Mouse (Mus musculus) retina, adult 2 months (tissue): ENCODE results near the gene Gprasp1.
"Not testable (repeated sequence)": the region's sequence is repeated elsewhere in the genome, so short reads cannot be mapped to it uniquely, and the experiment has no call there.

Source experiments
- DNase-seq: peaks from one replicate; pipeline ENCODE4 v3.0.0-alpha.2; 2012; ENCODE audit warnings: low read depth, low spot score

Gene Gprasp1

DNA sequence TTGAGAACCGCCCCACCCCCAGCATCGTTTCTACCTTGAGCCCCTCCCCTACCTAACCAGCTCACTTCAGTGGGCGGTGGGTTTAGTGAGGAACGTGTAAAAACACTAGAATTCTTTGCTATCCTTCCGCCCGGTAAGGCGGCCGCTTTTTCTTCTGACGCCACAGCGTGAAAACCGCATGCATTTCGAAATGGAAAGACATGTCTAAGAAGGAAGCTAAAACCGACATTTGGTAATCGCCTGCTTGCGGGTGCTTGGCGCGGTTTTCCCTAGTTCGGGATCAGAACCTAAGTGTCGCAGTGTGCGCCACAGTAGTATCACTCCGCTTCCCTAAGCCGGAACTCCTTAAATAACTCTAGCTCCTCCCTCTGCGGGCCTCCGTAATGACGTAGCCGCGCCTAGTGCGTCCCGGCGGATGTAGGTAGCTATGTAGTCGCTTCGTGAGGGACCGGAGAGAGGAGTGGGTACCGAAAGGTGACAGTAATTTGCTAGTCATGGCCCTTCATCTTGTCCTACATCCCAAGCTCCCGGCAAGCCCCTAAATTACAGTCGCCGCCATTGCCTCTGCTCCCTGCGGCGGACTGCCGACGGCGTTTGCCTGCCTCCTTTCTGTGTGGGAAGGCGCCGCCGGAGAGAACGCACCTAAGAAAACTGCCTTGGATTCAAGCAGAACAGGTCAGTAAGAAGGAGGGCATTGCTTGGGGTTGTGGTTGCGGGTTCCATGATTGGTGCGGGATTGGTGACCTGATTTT, at the start of gene Gprasp1, which contains the start of gene Armcx5:
TSS of gene Gprasp1 (plus strand) at position 430 of the 752 bp plus-strand sequence.
TSS of gene Armcx5 (plus strand) at position 430 of the 752 bp plus-strand sequence.
- DNase-seq: peak; percentile 73

- DNase-seq: no peak
Observed at GRCm38 (mm10) chrX:135693633-135694032, 48.9 kb upstream of the Gprasp1 start, which contains the start of gene Tcp11x2. Tcp11x2 (minus strand) TSS chrX:135693790.

DNA sequence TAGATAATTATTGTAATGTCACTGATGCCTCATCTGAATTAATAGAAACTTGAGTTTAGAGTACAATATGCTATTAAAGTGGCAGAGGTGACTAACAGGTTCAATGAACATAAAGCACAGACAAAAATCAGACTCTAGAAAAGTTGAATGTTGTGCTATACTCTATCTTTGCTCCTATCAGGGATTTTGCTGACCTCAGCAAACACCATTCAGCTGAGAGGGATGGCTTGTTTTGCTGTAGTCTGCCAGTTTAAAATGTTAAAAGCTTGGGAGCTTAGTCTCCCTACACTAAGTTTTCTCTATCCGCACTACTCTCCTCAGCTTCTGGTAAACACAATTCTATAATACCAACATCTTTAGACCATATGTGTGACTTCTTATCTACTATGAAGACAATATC, 39.4 kb upstream of the Gprasp1 start:
- no peak for DNase-seq

- DNase-seq: no peak
Observed at GRCm38 (mm10) chrX:135704349-135704748, 38.2 kb upstream of the Gprasp1 start.

GRCm38 (mm10) chrX:135712845-135713244, 29.7 kb upstream of the Gprasp1 start:
- DNase-seq: no peak

- no peak for DNase-seq
Observed at GRCm38 (mm10) chrX:135725161-135725560, 17.4 kb upstream of the Gprasp1 start, which contains the start of gene Tmsb15a. Tmsb15a (minus strand) TSS chrX:135725261.

DNA sequence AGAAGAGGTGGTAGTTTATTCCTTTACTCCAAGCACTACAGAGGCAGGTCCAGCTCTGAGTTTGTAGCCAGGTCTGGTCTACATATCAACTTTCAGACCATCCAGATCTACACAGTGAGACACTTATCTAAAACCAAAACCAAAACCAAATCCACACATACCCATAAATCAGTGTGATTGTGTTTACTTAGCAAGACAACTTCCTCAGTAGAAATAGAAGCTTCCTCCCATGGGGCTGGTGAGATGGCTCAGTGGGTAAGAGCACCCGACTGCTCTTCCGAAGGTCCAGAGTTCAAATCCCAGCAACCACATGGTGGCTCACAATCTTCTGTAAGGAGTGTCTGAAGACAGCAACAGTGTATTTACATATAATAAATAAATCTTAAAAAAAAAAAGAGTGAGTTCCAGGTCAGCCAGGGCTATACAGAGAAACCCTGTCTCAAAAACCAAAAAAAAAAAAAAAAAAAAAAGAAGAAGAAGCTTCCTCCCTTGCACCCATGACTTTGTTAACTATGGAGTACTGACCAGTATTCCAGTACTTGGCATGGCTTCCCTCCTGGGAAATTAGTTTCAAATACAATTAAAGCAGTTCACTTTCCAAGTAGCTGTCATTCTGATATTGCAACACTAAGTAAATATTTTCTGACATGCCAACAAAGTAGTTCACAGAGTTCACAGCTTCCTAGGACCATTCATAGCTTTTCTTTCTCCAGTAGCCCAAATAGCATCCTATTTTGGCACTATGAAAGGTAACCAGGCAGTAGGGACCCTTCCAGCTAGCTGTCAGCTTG, 3.6 kb upstream of the Gprasp1 start:
- no peak for DNase-seq

DNA sequence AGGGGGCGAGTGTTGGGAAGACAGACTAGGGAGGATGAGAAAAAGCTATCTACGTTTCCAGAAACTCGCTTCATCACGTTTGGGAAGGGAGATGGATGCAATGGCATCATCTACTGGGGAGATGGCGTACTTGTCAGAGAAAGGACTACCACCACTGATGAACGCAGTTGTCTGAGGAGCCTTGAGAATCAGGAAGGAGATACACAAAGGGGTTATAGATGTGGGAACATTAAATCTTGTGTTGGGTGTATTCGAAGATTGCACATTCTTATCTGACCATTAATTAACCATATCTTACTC, 473 bp downstream of the Gprasp1 start:
- DNase-seq: no peak

GRCm38 (mm10) chrX:135745376-135745775, 2.8 kb downstream of the Gprasp1 start:
- not testable (repeated sequence) for DNase-seq

DNA sequence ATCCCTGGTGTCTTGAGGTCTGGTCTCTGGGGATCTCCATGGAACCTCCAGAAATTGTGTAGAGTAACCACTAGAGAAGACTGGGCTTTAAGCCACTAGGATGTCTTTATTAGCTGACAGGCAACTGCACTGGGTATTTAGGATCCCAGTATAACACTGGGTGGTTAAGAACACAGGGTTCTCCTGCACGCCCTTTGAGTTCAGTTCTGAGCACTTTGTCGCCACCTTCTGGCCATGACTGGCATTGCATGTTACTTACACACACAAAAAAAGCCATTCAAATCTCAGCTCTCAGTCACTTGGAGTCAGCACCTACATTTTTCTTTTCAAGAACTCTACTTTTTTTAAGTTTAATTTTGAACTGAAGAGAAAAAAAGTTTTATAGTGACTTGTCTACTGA, 10.3 kb downstream of the Gprasp1 start:
- peak; percentile 22 for DNase-seq

- no peak for DNase-seq
Observed at GRCm38 (mm10) chrX:135761707-135762106, 19.2 kb downstream of the Gprasp1 start.

DNA sequence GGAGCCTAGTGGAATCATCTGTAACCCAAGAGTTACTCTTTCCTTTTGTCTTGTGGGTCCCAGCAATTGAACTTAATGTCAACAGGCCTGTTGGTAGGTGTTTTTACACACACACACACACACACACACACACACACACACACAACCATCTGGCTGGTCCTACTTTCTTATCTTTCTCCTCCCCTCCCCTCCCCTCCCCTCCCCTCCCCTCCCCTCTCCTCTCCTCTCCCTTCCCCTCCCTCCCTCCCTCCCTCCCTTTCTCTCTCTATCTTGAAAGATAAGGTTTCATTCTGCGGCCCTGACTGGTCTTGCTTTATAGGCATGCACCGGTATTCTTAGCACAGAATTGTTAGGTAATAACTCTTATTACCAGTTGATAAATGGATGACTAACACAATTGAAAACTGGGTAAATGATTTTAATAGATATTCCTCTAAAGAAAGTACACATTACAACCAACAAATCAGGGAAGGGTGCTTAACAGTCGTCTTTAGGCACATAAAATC, 25.6 kb downstream of the Gprasp1 start:
- DNase-seq: no peak

DNA sequence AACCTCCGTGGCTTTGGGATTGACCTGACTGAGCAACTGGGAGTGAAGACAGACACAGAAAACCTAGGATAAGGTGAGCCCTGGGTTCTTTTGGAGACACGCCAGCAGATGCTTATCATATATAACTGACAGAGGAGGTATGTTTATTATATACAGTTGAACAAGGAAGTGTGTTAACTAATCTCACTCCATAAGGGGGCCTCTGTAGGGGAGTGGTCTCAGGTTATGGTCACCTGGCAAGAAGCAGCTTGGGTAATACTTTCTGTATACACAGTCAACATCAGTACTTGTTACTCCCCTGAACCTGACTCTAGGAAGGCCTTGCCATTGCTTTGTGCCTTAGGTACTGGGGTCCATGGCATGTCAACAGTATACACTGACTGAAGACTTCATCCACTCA, 26.0 kb downstream of the Gprasp1 start:
- no peak for DNase-seq

DNA sequence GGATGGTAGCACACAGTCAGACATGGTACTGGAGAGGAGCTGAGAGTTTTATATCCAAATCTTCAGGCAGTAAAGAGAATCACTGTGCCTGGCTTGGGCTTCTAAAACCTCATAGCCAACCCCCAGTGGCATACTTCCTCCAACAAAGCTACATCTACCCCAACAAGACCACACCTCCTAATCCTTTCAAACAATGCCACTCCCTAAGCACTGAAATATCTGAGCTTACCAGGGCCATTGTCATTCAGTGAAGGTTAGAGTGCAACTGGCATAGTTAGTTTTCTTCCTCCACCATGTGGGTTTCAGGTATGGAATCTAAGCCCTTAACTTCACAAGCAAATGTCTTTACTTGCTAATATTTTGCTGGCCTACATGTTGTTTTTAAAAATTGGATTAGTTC, 49.0 kb downstream of the Gprasp1 start:
- DNase-seq: no peak

DNA sequence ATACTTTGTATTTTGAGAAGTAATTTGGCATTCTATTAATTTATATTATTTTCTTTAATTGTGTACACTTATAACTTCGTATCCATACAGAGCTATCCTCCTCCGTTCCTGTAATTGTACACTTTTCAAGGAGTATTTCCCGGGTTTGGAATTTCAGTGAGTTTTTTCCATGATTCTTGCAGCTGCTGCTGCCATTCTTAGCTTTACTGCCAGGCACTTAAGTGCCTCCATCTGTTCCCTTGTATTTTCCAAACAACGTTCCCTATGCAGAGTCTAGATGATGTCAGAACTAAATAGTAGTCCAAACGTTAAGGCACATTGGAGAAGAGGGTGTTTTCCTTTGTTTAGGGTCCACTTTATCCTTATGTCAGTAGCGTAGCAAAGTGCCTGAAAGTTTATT, 49.8 kb downstream of the Gprasp1 start:
- no peak for DNase-seq

DNA sequence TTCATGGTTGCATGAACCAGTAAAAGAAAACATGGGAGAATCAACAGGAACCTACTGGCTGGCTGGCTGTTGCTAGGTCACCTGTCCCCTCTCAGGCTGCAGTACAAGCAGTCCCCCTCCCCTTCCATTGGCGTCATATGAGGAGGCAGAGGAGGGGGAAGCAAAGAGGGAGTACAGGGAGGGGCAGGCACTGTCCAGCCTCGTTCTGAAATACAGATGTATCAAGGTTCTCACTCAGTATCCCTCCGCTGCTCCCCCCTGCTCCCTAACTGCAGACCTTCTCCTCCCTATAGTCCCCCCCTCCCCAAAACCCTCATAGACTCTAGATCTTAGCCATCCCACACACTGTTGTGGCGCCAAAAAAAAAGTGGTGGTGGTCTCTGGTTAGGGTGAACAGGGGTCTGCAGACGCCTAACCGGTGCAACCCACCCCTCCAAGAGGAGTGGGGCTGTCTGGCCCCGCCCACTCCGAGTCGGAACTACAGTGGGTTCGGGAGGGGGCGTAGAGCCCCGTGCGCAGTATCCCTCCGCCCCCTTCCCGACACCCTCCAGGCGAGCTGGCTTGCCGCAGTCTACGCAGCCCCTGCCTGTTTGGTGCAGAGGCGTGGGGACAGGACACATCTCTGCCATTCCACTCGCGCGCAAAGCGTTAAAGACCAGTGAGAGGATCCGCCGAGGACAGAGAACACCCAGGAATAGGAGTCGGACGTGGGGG, 53.2 kb downstream of the Gprasp1 start:
- peak; percentile 18 for DNase-seq

DNA sequence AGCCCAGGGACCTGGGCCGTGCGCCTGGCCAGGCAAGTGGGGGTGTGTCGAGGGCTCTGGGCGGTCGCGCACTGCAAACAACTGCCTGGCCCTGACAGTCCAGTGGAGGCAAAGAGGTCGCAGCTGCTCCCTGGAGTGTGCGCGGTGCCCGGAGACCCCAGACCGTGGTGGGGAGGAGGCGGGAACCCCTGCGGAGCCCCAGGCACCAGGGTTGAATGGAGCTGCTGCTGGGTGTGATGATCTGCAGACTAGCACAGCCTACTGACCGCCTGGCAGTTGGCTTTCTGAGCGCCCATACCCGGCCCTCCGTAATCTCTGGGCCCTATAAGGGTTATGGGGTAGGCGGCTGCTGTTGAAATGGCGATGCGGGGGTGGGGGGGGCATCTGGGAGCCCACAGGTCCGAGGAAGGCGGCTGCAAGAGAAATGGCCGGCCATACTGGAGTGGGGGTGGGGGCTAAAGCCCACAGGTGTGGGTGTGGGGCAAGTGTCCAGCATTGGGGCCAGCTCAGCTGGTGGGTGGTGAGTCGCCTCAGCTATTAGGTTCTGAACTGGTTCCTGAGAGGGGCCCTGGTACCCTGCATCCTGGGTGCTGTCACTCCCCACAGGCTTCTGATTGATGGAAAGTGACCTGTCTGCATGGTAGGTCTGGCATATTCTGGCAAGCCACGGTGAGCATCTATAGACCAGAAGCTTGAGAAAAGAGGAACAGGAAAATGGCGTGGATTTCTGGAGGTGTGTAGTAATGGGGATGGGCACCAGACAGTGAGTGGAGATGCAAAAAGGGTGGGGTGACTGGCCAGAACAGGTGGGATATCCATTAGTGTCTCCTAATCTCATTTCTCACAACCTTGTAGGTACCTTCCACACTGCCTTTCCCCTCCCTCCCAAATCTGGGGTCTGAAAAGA, 54.0 kb downstream of the Gprasp1 start:
- not testable (repeated sequence) for DNase-seq

DNA sequence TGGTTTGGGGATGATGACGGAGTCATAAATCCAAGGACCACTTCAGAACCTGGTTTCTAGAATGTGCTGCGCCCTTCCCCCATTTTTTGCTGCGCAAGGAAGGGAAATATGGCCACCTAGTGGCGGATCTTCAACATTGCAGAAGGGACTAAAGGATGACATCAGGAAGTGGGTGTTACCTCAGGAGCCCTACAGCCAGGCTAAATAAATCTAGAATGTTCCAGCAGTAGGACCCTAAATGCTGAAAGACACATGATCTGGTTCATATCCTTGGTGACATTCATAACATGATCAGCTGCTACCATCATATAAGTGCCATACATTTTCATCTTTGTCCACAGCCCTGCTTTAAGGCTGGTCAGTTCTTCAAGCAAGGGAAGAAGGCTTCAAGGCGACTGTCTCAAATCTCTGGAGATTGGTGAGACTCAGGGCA, 54.7 kb downstream of the Gprasp1 start, which contains the start of gene Bhlhb9:
TSS of gene Bhlhb9 (plus strand) at position 383 of the 433 bp plus-strand sequence.
- DNase-seq: peak; percentile 33

- DNase-seq: no peak
Observed at GRCm38 (mm10) chrX:135804149-135804548, 61.6 kb downstream of the Gprasp1 start.

DNA sequence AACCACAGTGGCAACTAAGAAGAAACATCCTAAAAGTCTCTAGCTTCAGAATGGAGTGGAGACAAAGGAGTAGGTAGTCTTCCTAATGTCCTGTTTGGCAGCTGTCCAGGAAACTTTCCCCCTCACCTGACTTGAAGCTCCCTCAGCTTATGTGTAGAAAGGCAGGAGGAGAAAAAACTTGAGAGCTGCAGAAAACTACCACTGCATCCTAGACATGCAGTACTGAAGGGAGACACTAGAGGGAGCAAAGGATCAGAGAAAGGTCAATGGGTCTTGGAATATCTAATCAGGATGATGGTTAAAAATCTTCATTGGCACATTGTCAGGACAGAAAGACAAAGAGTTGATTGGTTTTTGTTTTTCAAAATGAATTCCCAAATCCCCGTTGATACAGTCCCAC, 63.2 kb downstream of the Gprasp1 start:
- DNase-seq: peak; percentile 34

GRCm38 (mm10) chrX:135835896-135836295, 93.4 kb downstream of the Gprasp1 start:
- not testable (repeated sequence) for DNase-seq
